Mouse (Mus musculus) brown adipose tissue, adult 24 weeks (tissue): ENCODE data around the gene Slamf8. TPM values are rescaled to one million over a fixed set of nuclear protein-coding genes. Genes with fewer than 3 reads are reported as not detected.

ENCODE experiments used
- H3K27ac ChIP-seq: fragments of 200-500 bp; replicated peaks from 2 replicates; pipeline ENCODE4 v1.5.1; 2012; ENCODE audit warnings: low read depth, mild to moderate bottlenecking, low read length
- H3K4me1 ChIP-seq: fragments of 200-500 bp; 2 replicates; pipeline ENCODE4 v1.6.1; 2012; ENCODE audit warnings: low read length, mixed read lengths; ENCODE audit not compliant: control insufficient read depth, insufficient read depth, insufficient read length
- H3K4me3 ChIP-seq: fragments of 200-500 bp; 2 replicates; pipeline ENCODE4 v1.5.1; 2012; ENCODE audit warnings: low read depth, mild to moderate bottlenecking, low read length, moderate library complexity; ENCODE audit not compliant: insufficient read depth
- polyA plus RNA-seq: library from polyadenylated mRNA; stranded (reverse); fragments of >200 nt; gene quantifications from 2 replicates; pipeline ENCODE4 v1.2.4, GENCODE M21; 2012; ENCODE audit not compliant: missing spikeins, insufficient read depth, insufficient read length

Slamf8 gene
- polyA plus RNA-seq, 1 experiment: not detected

DNA sequence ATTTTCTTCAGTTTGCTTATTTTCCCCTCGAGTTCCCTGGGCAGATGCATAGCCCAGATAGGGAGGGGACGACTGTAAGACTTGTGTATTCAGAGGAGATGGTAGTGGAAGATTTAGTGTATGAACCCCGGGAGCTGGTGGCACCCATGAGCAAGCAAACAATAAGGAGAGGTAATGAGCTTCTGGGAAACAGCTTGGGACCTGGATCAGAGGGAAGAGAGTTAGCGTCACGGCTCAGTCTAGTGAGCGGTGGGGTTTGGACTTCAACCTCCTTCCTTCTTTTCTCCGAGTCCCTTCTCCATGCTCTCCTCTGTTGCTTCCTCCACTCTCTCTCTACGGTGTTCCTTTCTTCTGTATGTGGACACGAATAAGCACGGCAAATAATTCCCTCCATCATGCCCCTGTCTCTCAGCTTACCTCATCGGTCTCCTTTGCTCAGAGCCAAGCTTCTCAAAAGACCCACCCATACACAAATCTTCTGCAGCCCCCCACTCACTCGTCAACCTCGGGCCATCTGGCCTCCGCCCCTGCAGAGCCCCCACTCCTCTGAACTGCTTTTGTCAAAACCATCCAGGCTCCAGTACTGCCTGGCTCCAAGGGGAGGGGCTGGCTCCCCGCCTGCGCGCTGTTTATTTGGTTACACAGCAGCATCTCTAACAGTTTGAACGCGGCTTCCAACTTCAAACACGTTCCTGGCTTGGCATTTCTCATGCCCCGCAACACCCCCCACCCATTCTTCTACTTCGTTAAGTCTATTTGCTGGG is 26.4 kb upstream of the Slamf8 start:
- Histone ChIP-seq H3K4me3 (no peak overlapping the region), H3K27ac (no peak overlapping the region), H3K4me1 (no peaks in the 10 kb centered on the region)

DNA sequence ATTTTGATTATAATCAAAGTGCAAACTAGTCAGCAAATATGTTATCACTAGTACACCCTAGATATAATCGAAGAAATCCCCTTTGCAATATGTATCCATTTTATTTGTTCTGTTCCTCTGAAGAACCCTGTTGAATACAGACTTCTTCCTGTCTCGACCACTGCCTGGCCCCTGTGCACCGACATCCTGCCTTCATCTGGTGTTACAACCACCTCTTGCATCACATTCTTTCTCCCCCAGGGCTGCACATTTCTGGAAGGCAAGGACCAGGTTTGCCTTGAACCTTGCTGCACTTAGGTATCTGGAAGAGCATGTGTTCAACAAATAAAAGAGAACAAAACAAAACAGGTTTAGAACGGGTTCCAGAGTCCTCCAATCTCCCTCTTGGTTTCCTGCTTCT is 25.0 kb upstream of the Slamf8 start:
- Histone ChIP-seq H3K4me1 (no peaks in the 10 kb centered on the region), H3K4me3 (no peak overlapping the region), H3K27ac (no peak overlapping the region)

DNA sequence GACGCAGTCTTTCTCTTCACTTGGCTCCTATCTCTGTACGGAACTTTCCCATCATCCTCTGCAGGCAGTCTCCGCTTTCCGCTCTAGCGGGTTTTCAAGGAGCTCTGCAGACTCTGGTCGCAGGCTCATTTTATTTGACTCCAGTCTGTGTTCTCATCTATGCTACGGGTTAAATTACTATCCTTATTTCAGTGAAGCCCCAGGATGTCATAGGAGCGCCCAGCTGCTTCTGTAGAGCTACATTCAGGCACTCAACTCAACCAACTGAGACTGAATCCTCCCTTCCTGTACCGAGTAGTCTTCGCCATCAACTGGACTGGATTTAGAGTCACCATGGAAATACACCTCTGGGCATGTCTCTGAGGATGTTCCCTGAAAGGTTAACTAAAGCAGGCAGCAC is 24.3 kb upstream of the Slamf8 start:
- no peaks in the 10 kb centered on the region for H3K4me1 ChIP-seq
- H3K27ac ChIP-seq: no peak overlapping the region
- no peak overlapping the region for H3K4me3 ChIP-seq

DNA sequence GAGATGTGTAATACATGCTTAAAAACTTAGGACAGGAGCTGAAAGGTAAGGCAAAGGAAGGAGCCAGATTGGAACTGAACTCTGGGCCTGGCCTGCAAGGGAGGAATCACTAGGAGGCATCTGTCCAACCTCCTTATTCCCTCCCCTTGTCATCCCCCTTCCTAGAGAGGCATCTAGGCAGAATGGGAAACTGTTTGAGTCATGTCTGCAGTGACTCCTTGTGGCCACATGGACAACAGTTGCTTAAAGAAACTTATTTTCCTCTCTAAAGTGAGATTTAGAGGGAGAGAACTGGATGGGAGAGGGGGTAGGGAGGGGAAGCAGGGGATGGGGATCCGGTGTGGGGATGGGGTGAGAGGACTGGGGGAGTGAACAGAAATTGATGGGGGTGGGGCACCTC is 22.4 kb upstream of the Slamf8 start:
- Histone ChIP-seq H3K4me1 (no peaks in the 10 kb centered on the region), H3K27ac (no peak overlapping the region), H3K4me3 (no peak overlapping the region)

DNA sequence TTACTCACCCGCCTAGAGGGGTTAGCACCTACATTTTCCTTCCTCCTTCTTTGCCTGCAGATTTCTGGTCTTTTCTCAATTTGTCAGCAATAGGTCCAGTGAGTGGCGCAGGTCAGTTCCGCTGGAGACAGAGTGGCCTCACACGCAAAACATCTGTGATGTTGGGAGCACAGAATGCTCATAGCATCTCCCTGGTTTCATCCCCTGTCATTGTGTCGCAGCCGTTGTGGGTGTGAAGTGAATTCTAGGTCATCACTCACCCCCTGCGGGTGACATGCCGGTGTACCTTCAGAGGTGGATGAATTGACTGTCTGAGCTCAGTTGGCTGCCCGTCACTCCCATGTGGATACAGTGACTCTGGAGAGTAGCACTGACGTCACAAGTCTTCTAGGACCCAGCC is 20.9 kb upstream of the Slamf8 start:
- Histone ChIP-seq H3K4me3 (no peak overlapping the region), H3K27ac (no peak overlapping the region), H3K4me1 (no peaks in the 10 kb centered on the region)

DNA sequence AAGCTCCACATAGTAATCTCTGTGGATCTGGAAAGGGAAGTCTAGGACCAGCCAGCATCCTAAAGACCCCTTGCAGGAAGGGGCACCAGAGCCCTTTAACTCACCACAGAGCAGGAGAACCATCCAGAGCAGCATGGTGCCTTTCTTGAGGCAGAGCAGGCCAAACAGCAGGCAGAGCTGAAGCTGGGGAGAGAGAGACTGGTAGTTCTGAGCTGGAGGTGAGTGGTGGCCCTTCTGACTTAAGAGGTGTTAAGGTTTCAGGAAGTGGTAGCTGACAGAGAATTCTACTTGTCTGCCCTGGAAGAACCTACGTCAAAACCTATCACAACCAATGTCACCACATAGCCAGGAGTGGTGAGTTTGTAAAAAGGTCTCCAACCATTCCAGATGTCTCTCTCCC is 12.0 kb upstream of the Slamf8 start, which contains the start of gene Fcrl6:
Fcrl6 (minus strand) TSS at position 226 of the 400 bp plus-strand sequence.
- H3K27ac ChIP-seq: no peak within 1 kb of the TSS
- no peaks in the 10 kb centered on the region for H3K4me1 ChIP-seq
- H3K4me3 ChIP-seq: no peak within 1 kb of the TSS

DNA sequence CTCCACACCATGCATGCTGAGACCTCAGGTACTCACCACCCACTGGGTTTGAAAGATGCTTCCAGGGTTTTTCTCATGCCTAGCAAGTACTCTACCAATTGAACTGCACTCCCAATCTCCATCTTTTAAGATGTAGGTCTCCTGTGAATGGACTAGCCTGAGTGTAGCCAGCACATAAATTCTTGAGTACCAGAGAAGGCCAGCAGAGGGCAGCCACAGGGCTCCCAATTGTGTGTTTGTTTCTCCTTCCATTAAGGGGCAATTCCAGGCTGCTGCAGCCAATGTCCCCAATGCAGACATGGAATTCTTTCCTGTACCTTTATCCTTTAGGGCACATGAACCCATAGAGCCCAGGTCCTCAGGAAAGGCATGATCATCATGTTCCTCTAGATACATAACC is 4.1 kb upstream of the Slamf8 start:
- H3K4me1 ChIP-seq: no peaks in the 10 kb centered on the region; the same call in 1 of the 2 replicates
- no peak overlapping the region for H3K4me3 ChIP-seq
- no peak overlapping the region for H3K27ac ChIP-seq

DNA sequence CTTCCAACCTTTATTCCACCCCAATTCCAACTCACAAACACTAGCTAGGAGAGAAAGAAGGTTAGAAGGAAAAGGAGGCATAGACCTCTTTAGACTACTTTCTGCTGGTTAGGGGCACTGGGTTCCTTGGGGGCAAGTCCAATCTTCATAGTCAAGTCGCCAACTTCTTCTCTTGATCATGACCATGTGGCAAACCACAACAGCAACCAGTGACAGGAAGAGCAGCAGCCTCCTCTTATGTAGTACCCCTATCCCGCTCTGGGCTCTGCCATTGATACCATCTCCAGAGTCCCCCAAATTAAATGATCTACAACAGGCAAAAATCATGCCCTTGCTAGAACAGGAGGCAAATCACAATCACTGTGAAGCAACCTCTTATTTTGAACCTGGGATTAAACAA is 3.6 kb upstream of the Slamf8 start:
- Histone ChIP-seq H3K27ac (no peak overlapping the region), H3K4me1 (no peaks in the 10 kb centered on the region; the same call in 1 of the 2 replicates), H3K4me3 (no peak overlapping the region)

DNA sequence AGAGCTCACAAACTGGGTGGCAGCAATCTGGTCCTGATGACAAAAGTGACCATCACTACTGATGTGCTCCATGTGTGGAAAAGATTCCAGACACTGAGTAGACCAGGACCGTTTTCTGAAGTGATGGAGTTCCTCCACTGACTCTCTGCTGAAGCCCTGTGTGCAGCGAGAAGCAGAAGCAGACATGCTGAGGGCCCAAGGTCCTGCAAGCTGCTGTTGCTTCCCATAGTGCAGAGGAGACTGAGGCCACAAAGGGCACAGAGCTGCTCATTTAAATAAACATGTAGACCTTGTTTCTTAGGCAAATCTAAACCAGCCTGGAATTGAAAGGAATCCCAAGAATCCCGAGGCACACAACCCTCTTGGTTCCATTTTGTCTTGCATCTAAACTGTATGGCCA is 3.0 kb upstream of the Slamf8 start:
- Histone ChIP-seq H3K27ac (no peak overlapping the region), H3K4me3 (no peak overlapping the region), H3K4me1 (no peaks in the 10 kb centered on the region; the same call in 1 of the 2 replicates)

DNA sequence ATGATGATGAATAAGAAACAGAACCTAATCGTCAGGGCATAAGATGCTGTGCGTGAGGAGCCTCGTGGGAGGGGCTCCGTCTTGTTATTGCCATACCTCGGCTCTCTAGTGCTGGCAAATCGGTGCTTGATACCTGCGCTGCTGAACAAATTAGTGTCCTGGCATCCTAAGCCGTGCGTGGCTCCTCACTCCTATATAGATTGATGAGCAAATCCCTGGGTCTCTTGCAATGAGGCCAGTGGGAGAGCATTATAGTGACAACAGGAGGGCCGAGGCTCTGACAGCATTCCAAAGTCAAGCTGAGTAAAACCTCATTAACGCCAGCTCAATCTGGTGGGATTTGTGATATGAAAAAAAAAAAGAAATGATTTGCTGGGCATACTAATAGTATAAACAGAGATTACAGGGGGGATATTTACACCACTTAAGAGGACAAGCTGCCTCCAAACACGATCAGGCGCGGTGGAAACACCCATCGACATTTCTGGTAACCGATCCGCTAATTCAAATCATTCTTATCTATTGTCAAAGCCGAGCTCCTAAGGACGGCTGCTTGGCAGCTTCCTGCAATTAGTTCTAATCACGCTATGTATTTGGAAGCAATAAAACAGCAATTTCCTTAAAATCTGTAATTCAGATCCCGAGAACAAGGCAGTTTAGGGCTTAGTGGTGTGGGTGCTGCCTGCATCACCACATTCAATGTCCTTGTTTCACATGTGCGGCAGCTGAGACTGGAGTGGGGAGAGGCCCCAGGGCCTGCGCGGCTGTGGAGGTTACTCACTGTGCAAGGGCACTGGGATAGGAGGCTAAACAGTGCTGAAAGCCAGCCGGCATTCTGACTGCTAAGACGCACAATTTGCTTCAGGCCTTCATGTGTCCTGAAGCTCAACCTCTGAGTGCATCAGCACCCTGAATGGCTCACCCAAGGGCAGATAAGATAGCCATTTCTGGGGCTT is 4.5 kb downstream of the Slamf8 start:
- no peak overlapping the region for H3K27ac ChIP-seq
- no peaks in the 10 kb centered on the region; the same call in 1 of the 2 replicates for H3K4me1 ChIP-seq
- H3K4me3 ChIP-seq: no peak overlapping the region

DNA sequence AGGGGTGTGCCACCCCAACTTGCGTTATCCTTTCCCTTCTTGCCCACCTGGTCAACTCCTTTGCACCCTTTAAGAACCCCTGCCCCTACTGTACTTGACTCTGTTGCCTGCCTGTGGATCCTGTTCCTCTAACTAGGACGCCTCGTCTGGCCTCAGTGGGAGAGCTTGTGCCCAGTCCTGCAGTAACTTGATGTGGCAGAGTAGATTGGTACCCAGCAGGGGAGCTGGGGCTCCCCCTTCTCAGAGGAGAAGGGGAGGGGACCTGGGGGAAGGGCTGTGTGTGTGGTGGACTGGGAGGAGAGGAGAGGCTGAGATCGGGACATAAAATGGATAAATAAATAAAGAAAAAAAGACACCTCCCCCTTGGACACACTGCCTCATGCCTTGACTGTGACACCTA is 5.3 kb downstream of the Slamf8 start:
- no peaks in the 10 kb centered on the region for H3K4me1 ChIP-seq
- H3K27ac ChIP-seq: no peak overlapping the region
- H3K4me3 ChIP-seq: no peak overlapping the region

DNA sequence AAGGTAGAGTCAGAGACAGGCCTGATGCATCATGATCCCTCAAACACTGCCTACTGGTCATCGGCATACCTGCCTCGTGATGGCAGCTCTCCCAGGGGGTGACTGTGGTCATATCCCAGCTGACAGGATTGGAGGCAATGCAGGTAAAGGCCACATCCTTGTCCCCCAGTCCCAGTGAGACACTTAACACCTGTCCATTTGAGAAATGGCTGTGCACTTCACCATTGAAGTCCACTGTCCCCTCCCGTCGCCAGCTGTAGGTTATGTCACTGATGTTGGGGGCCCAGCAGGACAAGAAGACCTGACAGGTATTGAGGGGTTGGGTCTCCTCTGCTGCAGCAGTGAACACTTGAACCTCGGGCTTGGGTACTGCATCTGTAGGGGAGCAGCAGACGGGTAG is 6.1 kb downstream of the Slamf8 start:
- H3K4me3 ChIP-seq: no peak overlapping the region
- H3K27ac ChIP-seq: no peak overlapping the region
- no peaks in the 10 kb centered on the region for H3K4me1 ChIP-seq

DNA sequence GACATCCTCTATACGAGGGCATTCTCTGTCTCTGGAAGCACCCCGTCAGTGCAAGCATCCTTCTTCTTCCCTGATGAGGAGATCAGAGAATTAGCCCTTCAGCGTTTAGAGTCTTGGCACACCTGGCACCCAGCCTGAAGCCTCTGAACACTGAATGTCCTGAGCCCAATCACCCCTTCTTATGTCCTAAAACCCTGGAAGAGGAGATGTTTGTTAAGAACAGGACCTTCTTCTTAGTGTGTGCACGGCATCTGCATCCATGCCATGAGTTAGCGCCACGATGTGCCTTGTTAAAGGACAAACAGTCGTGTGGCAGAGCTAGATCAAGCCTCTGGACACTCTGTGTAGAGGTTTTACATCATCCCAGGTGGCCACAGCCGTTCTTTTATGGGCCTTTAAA is 7.9 kb downstream of the Slamf8 start:
- Histone ChIP-seq H3K27ac (no peak overlapping the region), H3K4me1 (no peaks in the 10 kb centered on the region)

DNA sequence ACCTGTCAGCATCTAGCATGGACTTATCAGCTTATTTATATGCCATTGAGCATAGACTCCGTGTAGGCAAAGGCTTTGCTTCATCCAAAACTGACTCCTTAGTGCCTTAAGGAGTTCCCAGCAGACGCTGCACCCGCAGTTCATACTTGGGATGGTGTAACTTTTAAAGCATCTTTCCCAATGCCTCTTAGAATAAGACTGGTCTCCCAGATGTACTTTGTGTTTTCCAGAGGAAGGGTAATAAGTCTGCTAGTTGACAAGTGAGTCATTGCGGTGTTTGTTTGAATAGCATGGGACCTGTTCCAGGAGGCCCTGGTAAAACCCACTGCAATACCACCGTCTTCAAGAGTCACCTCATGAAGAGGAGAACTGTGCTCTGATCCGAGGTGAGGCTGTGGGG is 10.3 kb downstream of the Slamf8 start:
- Histone ChIP-seq H3K4me1 (no peaks in the 10 kb centered on the region), H3K4me3 (no peak overlapping the region), H3K27ac (no peak overlapping the region)

More for the DNA sequence above, 7.9 kb downstream of the Slamf8 start:
- no peak overlapping the region for H3K4me3 ChIP-seq

DNA sequence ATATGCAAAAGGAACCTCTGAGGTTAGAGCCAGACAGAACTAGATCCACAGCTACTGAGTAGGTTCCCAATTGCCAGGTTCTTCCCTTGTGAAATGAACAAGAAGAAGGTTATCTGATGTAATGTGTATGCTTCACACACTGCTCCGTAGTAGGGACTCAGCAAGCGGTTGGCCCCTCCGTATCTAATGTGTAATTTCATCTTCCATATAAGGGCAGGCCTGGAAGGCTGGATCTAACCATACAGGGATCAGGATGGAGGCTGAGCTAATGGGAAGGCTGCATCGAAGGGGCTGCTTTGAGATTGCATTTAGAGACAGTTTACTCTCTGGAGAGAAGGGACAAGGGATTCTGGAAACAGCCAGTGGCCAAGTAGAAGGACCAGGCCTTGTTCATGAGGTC is 22.6 kb downstream of the Slamf8 start:
- Histone ChIP-seq H3K4me3 (no peak overlapping the region), H3K27ac (no peak overlapping the region), H3K4me1 (no peaks in the 10 kb centered on the region)
